ENCODE assay signal across 14 mouse cellular contexts in genomic region chr1:89932021-89932423, GRCm38 (mm10). TPM values are rescaled to one million over a fixed set of nuclear protein-coding genes. Genes with fewer than 3 reads are reported as not detected.
A peak's percentile ranks its signal among the peaks of the same experiment; 100 is the strongest.
DNase-seq lines count a peak whose midpoint lies in the region; ATAC-seq and TF ChIP-seq lines count a peak whose summit lies in the region.
"Had no signal": no experiment of that assay in that cellular context is flagged by ENCODE, and none has a peak within 500 bp of the region (broad histone marks: within the 10 kb centered on the region; RNA-seq: fewer than 3 reads in every experiment).

No protein-coding gene starts in this region.

- no peak for ATAC-seq in midbrain, embryonic 14.5 days (ENCODE audit: low FRiP score, low TSS enrichment)

- H3K36me3 ChIP-seq in ES-Bruce4 (ENCODE audit: control insufficient read depth, insufficient read depth, low read length, poor library complexity, severe bottlenecking) = peaks cover 10% of the 10 kb centered on the region
- no peaks in the 10 kb centered on the region for H3K36me3 ChIP-seq in hindbrain, embryonic 10.5 days
- H3K36me3 ChIP-seq in midbrain, embryonic 14.5 days (ENCODE audit: control insufficient read depth, insufficient read depth, low read length) = no peaks in the 10 kb centered on the region

- peak; percentile 52 for DNase-seq in embryo, embryonic 9.5 days (ENCODE audit: extremely low spot score)
- peak; percentile 56 for DNase-seq in hindbrain, embryonic 10.5 days (ENCODE audit: low spot score)
- peak; percentile 43 for DNase-seq in midbrain, embryonic 14.5 days
- DNase-seq in right cerebral cortex, adult 2 months (ENCODE audit: low spot score in 2 of 2) = no peak
- no peak for DNase-seq in kidney, adult 9 months
- DNase-seq in thymus, postnatal 25 days = no peak
- DNase-seq: cerebellum, postnatal 14 days; heart, postnatal 36 days; kidney, postnatal 10 days had no signal

- H3K4me2 ChIP-seq in midbrain, embryonic 14.5 days (ENCODE audit: low read length) = peak overlapping the region; percentile 56; the same call in 1 of the 2 replicates

- TF ChIP-seq EP300 in ES-Bruce4 (IDR thresholded peaks at IDR 0.05; ENCODE audit: insufficient read depth, low read depth, low read length) = no peak

- peaks cover 12% of the 10 kb centered on the region for H3K27me3 ChIP-seq in ES-Bruce4 (ENCODE audit: control insufficient read depth, insufficient read depth, low read length, poor library complexity, severe bottlenecking)
- peaks cover 99% of the 10 kb centered on the region for H3K27me3 ChIP-seq in hindbrain, embryonic 10.5 days (ENCODE audit: insufficient read depth, poor library complexity, severe bottlenecking)
- peaks cover 87% of the 10 kb centered on the region for H3K27me3 ChIP-seq in midbrain, embryonic 14.5 days (ENCODE audit: control insufficient read depth, insufficient read depth, low read length)
- H3K27me3 ChIP-seq: CH12.LX had no signal

- H3K4me3 ChIP-seq in ES-Bruce4 (ENCODE audit: low read depth, low read length) = peak overlapping the region; percentile 64
- peak overlapping the region; percentile 77 for H3K4me3 ChIP-seq in hindbrain, embryonic 10.5 days
- peak overlapping the region; percentile 34; the same call in 1 of the 2 replicates for H3K4me3 ChIP-seq in midbrain, embryonic 14.5 days (replicated peaks; ENCODE audit: low read depth, low read length)
- H3K4me3 ChIP-seq: left cerebral cortex, adult 2 months had no signal

- H3K9ac ChIP-seq in ES-Bruce4 (ENCODE audit: low read depth, poor library complexity, severe bottlenecking) = peak overlapping the region; percentile 90
- H3K9ac ChIP-seq in midbrain, embryonic 14.5 days (replicated peaks; ENCODE audit: low read length) = no peak overlapping the region
- H3K9ac ChIP-seq: liver, embryonic 14.5 days had no signal

- no peak for TF ChIP-seq POLR2A in ES-Bruce4 (IDR thresholded peaks at IDR 0.05; ENCODE audit: insufficient read depth, low read length)

- no peak for TF ChIP-seq CTCF in ES-Bruce4 (IDR thresholded peaks at IDR 0.05; ENCODE audit: low read depth, low read length)

- no peaks in the 10 kb centered on the region for H3K9me3 ChIP-seq in ES-Bruce4 (replicated peaks; ENCODE audit: control insufficient read depth, insufficient read depth, low read length, poor library complexity, severe bottlenecking)
- H3K9me3 ChIP-seq in hindbrain, embryonic 10.5 days = no peaks in the 10 kb centered on the region
- no peaks in the 10 kb centered on the region for H3K9me3 ChIP-seq in midbrain, embryonic 14.5 days (ENCODE audit: control insufficient read depth, low read length)

- H3K27ac ChIP-seq in ES-Bruce4 (ENCODE audit: insufficient read depth, low read length) = no peak overlapping the region
- H3K27ac ChIP-seq in hindbrain, embryonic 10.5 days = peak overlapping the region; percentile 76
- no peak overlapping the region for H3K27ac ChIP-seq in midbrain, embryonic 14.5 days (replicated peaks; ENCODE audit: low read depth, low read length)
- H3K27ac ChIP-seq: left cerebral cortex, adult 2 months; liver, embryonic 14.5 days; macrophage had no signal

- 1% methylated on average over 19 of the region's 19 CpGs for WGBS in hindbrain, embryonic 10.5 days
- WGBS in midbrain, embryonic 14.5 days = 1% methylated on average over 19 of the region's 19 CpGs

- peaks cover 9% of the 10 kb centered on the region for H3K4me1 ChIP-seq in ES-Bruce4 (ENCODE audit: control insufficient read depth, insufficient read depth, low read length)
- H3K4me1 ChIP-seq in hindbrain, embryonic 10.5 days (replicated peaks) = peaks cover 98% of the 10 kb centered on the region
- H3K4me1 ChIP-seq in midbrain, embryonic 14.5 days (ENCODE audit: control insufficient read depth, insufficient read depth, low read length) = peaks cover 13% of the 10 kb centered on the region

RNA-seq across cellular contexts. Expression of gene Gbx2, which starts 1.0 kb away (rescaled TPM):
- polyA plus RNA-seq in ES-Bruce4 (2011; ENCODE audit: insufficient read depth, insufficient read length, low read depth, missing spikeins) = 5.7 and 7.1 TPM in 2 replicates
- 27.2 and 41.2 TPM in 2 replicates for polyA plus RNA-seq in hindbrain, embryonic 10.5 days (2016; fragmentation: Nextera tagmentation; extraction: Ambion mirVana)
- polyA plus RNA-seq in midbrain, embryonic 14.5 days (2014; fragmentation: Nextera tagmentation; extraction: Ambion mirVana) = 11.6 and 12.1 TPM in 2 replicates

Comparison
In these comparisons a context has a peak if more than half of its experiments do, and no peak if none do; other contexts are left out.
1. DNase-seq: peak in embryo, embryonic 9.5 days (single experiment), hindbrain, embryonic 10.5 days (single experiment) and midbrain, embryonic 14.5 days (single experiment); none in right cerebral cortex, adult 2 months (0 of 2), kidney, adult 9 months (single experiment) and thymus, postnatal 25 days (single experiment).
2. Peak in every context shown above with its lines, with median percentiles within 50 percentile points of each other: H3K4me3 ChIP-seq.